Mouse (Mus musculus) brain, embryonic 14.5 days (tissue): ENCODE data around the gene Olfr1331.

Source experiments
- CTCF ChIP-seq: fragments of 200-500 bp; IDR thresholded peaks from 2 replicates; pipeline ENCODE4 v1.5.1; 2012; ENCODE audit warnings: inconsistent platforms, mild to moderate bottlenecking, moderate library complexity, borderline replicate concordance; ENCODE audit not compliant: insufficient read depth, insufficient read length; ENCODE audit errors: extremely low read depth
- POLR2A ChIP-seq: fragments of 200-500 bp; IDR thresholded peaks from 2 replicates; pipeline ENCODE4 v1.6.1; 2012; ENCODE audit warnings: mild to moderate bottlenecking, inconsistent platforms, borderline replicate concordance; ENCODE audit not compliant: poor library complexity, insufficient read depth, insufficient read length, severe bottlenecking; ENCODE audit errors: extremely low read depth

GRCm38 (mm10) chr4:118836179-118836578 lies 28.3 kb upstream of the Olfr1331 start, which contains the start of gene Olfr1333:
- TF ChIP-seq CTCF (no peak), POLR2A (no peak)
